Mouse (Mus musculus): ENCODE measurements around the gene Gm45521. TPM values are rescaled to one million over a fixed set of nuclear protein-coding genes. Genes with fewer than 3 reads are reported as not detected.

Gm45521 gene
- polyA plus RNA-seq, 1 experiment from 2014 or later = not detected

DNA sequence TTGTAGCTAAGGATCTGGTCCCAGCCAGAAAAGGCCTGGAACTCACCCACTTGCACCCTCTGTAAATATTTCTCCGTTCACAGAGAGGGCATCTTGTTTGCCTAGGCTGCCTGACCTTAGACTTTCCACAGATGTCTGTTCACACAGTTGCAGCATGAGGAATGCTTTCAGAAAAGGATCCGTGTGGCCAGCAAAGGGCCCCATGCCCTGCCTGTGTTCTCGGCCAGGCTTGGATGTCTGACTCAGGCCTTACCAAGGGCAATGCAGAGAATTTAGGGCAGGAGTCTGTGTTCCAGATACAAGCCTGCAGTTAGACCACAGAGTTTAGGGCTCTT lies 13.3 kb upstream of the Gm45521 start:
- no peak overlapping the region for H3K9ac ChIP-seq (ENCODE audit: low read depth, low read length)
- no peak overlapping the region for H3K4me3 ChIP-seq (ENCODE audit: low read depth, low read length)
- no peak overlapping the region for H3K27ac ChIP-seq (ENCODE audit: low read depth, low read length)
- WGBS = 79% methylated on average over 3 of the region's 3 CpGs
- ATAC-seq (ENCODE audit: low FRiP score) (no peak), DNase-seq (ENCODE audit: low spot score) (no peak)
- no peak overlapping the region for H3K4me2 ChIP-seq (replicated peaks; ENCODE audit: low read depth, low read length)
- no peaks in the 10 kb centered on the region for H3K4me1 ChIP-seq (replicated peaks; ENCODE audit: control insufficient read depth, insufficient read depth, low read length)
- H3K9me3 ChIP-seq (ENCODE audit: control insufficient read depth, low read length) = no peaks in the 10 kb centered on the region
- H3K36me3 ChIP-seq (ENCODE audit: control insufficient read depth, insufficient read depth, low read length) = no peaks in the 10 kb centered on the region
- no peaks in the 10 kb centered on the region for H3K27me3 ChIP-seq (ENCODE audit: control insufficient read depth, insufficient read depth, low read length)

DNA sequence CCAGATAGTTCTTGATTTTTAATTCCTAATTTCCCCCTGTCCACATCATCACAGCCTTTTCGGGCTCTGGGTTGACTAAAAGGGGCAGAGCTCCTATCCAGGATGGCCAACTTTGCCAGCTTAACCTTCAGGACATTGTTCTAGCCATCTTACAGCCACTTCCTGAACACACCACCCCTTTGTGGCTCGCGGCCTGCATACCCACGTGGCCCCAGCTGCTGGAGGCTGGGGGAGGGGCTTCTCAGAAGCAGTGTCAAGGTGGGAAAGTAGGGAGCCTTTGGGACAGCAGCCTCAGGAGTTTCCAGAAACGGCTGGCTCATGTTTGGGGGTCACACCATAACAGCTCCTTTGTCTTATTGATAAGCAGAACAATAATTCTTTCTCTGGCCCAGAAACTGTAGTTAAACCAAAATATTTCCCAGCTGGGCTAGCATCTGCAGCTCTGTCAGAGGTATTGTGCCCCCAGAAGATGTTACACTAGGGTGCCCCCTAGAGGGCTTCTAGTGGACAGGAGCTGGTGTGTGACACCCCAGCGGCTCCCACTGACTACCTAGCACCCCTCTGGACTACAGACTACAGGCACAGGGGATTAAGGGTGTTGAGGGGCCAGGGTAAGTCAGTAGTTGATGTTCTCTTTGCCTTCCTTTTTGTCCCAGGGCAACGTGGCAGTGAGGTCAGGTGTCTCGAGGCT lies 12.6 kb upstream of the Gm45521 start:
- Histone ChIP-seq H3K27me3 (ENCODE audit: control insufficient read depth, insufficient read depth, low read length) (no peaks in the 10 kb centered on the region), H3K4me1 (replicated peaks; ENCODE audit: control insufficient read depth, insufficient read depth, low read length) (no peaks in the 10 kb centered on the region), H3K4me2 (replicated peaks; ENCODE audit: low read depth, low read length) (no peak overlapping the region), H3K27ac (ENCODE audit: low read depth, low read length) (no peak overlapping the region), H3K9me3 (ENCODE audit: control insufficient read depth, low read length) (no peaks in the 10 kb centered on the region), H3K36me3 (ENCODE audit: control insufficient read depth, insufficient read depth, low read length) (no peaks in the 10 kb centered on the region), H3K9ac (ENCODE audit: low read depth, low read length) (no peak overlapping the region), H3K4me3 (ENCODE audit: low read depth, low read length) (no peak overlapping the region)
- ATAC-seq (ENCODE audit: low FRiP score) = 0 out of 2 replicates have a peak, but pooled peaks have one; percentile 33
- 67% methylated on average over 8 of the region's 8 CpGs for WGBS
- peak; percentile 23 for DNase-seq (ENCODE audit: low spot score)

DNA sequence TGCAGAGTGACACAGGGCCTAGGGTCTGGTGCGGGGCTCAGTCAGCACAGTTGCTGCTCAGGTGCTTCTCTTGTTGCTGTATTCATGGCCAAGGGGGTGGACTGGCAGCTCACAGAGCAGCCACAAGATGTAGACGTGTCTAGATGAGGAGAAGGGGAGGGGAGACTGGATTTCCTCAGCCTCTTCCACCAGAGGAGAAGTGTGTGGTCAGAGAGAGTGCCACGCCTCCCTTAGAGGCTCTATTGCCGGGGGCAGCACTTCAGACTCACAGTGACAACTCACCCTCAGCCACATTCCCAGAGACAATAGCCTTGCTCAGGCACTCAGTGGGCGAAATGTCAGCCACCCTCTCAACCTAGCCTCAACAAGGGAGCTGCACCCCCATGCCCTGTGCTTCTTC lies 11.8 kb upstream of the Gm45521 start:
- Histone ChIP-seq H3K27ac (ENCODE audit: low read depth, low read length) (no peak overlapping the region), H3K4me2 (replicated peaks; ENCODE audit: low read depth, low read length) (no peak overlapping the region), H3K36me3 (ENCODE audit: control insufficient read depth, insufficient read depth, low read length) (no peaks in the 10 kb centered on the region), H3K27me3 (ENCODE audit: control insufficient read depth, insufficient read depth, low read length) (no peaks in the 10 kb centered on the region), H3K4me1 (replicated peaks; ENCODE audit: control insufficient read depth, insufficient read depth, low read length) (no peaks in the 10 kb centered on the region), H3K9ac (ENCODE audit: low read depth, low read length) (no peak overlapping the region), H3K9me3 (ENCODE audit: control insufficient read depth, low read length) (no peaks in the 10 kb centered on the region), H3K4me3 (ENCODE audit: low read depth, low read length) (no peak overlapping the region)
- 81% methylated on average over 5 of the region's 5 CpGs for WGBS
- DNase-seq (ENCODE audit: low spot score) = no peak
- no peak for ATAC-seq (ENCODE audit: low FRiP score)

DNA sequence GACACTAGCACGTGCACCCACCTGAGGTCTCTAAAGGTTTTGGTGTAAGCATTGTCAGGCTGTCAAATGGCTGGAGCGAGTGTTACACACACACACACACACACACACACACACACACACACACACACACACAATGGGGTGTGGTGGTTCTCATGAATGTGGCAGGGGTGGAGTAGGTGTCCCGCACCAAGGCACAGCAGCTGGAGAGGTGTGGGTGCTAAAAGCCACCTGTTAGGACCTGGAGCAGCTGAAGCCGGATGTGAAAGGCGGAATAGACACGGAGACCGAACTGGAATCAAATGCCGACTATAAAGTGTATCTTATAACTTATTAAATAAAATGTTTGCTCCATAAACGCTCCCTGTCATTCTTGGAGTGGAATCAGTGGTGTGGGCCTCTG lies 5.9 kb upstream of the Gm45521 start:
- Histone ChIP-seq H3K4me3 (ENCODE audit: low read depth, low read length) (no peak overlapping the region), H3K4me1 (replicated peaks; ENCODE audit: control insufficient read depth, insufficient read depth, low read length) (no peaks in the 10 kb centered on the region), H3K9me3 (ENCODE audit: control insufficient read depth, low read length) (no peaks in the 10 kb centered on the region), H3K4me2 (replicated peaks; ENCODE audit: low read depth, low read length) (no peak overlapping the region), H3K36me3 (ENCODE audit: control insufficient read depth, insufficient read depth, low read length) (no peaks in the 10 kb centered on the region), H3K27me3 (ENCODE audit: control insufficient read depth, insufficient read depth, low read length) (no peaks in the 10 kb centered on the region), H3K9ac (ENCODE audit: low read depth, low read length) (no peak overlapping the region), H3K27ac (ENCODE audit: low read depth, low read length) (no peak overlapping the region)
- ATAC-seq (ENCODE audit: low FRiP score) (no peak), DNase-seq (ENCODE audit: low spot score) (no peak)
- WGBS = 97% methylated on average over 9 of the region's 9 CpGs

DNA sequence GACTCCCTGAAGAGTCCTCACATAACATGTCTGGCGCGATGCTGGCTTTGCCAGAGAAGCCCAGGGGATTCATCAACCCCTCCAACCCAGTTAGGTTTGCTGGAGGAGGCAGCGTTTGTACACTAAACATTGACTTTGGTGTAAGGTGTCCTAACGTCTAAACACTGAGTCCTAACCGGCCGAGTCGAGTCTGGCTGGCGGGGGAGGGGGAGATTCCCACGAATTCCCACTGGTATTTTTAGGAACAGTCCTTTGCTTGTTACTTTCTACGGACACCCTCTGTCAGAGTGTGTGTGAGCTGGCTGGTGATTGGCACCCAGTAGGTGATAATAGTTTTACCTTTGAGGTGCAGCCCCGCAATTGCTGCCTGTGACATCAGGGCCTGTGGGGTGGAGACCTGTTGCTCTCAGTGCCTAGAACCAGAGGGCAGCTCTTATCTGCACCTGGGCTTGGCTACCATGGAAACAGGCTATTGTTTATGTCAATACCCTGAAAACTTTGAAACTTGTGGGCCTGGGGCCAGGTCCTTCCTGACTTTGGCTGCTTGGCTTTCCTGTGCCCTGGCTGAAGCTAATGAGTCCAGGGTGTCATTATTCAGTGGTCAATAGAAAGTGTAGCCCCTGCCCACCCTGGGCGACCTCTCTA lies 4.4 kb upstream of the Gm45521 start:
- ATAC-seq (ENCODE audit: low FRiP score) = no peak
- Histone ChIP-seq H3K9ac (ENCODE audit: low read depth, low read length) (no peak overlapping the region), H3K27me3 (ENCODE audit: control insufficient read depth, insufficient read depth, low read length) (no peaks in the 10 kb centered on the region), H3K4me1 (replicated peaks; ENCODE audit: control insufficient read depth, insufficient read depth, low read length) (no peaks in the 10 kb centered on the region), H3K9me3 (ENCODE audit: control insufficient read depth, low read length) (no peaks in the 10 kb centered on the region), H3K4me2 (replicated peaks; ENCODE audit: low read depth, low read length) (no peak overlapping the region), H3K27ac (ENCODE audit: low read depth, low read length) (no peak overlapping the region), H3K4me3 (ENCODE audit: low read depth, low read length) (no peak overlapping the region), H3K36me3 (ENCODE audit: control insufficient read depth, insufficient read depth, low read length) (no peaks in the 10 kb centered on the region)
- DNase-seq (ENCODE audit: low spot score) = no peak
- 31% methylated on average over 12 of the region's 12 CpGs for whole genome bisulfite sequencing

DNA sequence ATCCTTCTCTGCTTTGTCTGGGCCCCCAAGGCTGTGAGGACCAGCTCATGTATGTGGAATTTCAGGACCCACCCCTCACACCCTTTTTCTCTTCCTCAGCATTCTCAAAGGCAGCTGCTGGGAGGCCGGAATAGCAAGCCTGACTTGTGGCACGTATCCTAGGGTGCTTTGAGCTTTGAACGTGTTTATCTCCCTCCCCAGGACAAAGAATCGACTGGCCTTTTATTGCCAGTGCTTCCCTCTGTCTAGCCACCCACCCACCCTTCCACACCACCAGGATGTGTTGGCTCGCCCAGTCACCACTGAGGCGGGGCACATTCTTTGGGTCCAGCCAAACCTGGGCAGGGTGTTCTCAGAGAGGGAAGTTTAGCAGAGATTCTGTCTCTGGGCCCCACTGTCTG lies 3.0 kb upstream of the Gm45521 start:
- 0 out of 2 replicates have a peak, but pooled peaks have one; percentile 41 for ATAC-seq (ENCODE audit: low FRiP score)
- Histone ChIP-seq H3K4me1 (replicated peaks; ENCODE audit: control insufficient read depth, insufficient read depth, low read length) (no peaks in the 10 kb centered on the region), H3K9ac (ENCODE audit: low read depth, low read length) (0 out of 2 replicates have a peak overlapping the region, but pooled peaks have one; percentile 15), H3K4me3 (ENCODE audit: low read depth, low read length) (no peak overlapping the region), H3K9me3 (ENCODE audit: control insufficient read depth, low read length) (no peaks in the 10 kb centered on the region), H3K36me3 (ENCODE audit: control insufficient read depth, insufficient read depth, low read length) (no peaks in the 10 kb centered on the region), H3K27me3 (ENCODE audit: control insufficient read depth, insufficient read depth, low read length) (no peaks in the 10 kb centered on the region), H3K27ac (ENCODE audit: low read depth, low read length) (no peak overlapping the region), H3K4me2 (replicated peaks; ENCODE audit: low read depth, low read length) (no peak overlapping the region)
- 38% methylated on average over 6 of the region's 6 CpGs for WGBS
- no peak for DNase-seq (ENCODE audit: low spot score)

DNA sequence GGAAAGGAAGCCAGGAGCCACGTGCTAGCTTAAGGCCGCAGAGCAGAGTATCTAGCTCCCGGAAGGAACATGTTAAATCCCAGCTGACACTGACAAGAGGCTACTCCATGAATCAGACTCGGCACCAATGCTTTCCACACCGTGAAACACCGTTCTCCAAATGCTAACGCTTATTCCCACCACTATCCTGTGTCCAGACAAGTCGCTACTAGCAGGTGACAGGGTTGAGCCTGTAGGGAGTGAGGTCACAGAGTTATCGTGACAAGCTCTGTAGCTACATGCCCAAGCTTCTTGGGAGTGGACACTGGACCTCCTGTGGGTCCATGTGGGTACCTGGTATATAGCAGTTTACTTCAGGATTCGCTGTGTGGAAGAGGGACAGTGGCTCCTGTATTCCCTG lies 661 bp upstream of the Gm45521 start:
- Histone ChIP-seq H3K9me3 (ENCODE audit: control insufficient read depth, low read length) (no peaks in the 10 kb centered on the region), H3K9ac (ENCODE audit: low read depth, low read length) (no peak overlapping the region), H3K27ac (ENCODE audit: low read depth, low read length) (no peak overlapping the region), H3K4me3 (ENCODE audit: low read depth, low read length) (no peak overlapping the region), H3K27me3 (ENCODE audit: control insufficient read depth, insufficient read depth, low read length) (no peaks in the 10 kb centered on the region), H3K4me1 (replicated peaks; ENCODE audit: control insufficient read depth, insufficient read depth, low read length) (no peaks in the 10 kb centered on the region), H3K36me3 (ENCODE audit: control insufficient read depth, insufficient read depth, low read length) (no peaks in the 10 kb centered on the region), H3K4me2 (replicated peaks; ENCODE audit: low read depth, low read length) (no peak overlapping the region)
- 87% methylated on average over 10 of the region's 10 CpGs for WGBS
- DNase-seq (ENCODE audit: low spot score) = no peak
- no peak for ATAC-seq (ENCODE audit: low FRiP score)

DNA sequence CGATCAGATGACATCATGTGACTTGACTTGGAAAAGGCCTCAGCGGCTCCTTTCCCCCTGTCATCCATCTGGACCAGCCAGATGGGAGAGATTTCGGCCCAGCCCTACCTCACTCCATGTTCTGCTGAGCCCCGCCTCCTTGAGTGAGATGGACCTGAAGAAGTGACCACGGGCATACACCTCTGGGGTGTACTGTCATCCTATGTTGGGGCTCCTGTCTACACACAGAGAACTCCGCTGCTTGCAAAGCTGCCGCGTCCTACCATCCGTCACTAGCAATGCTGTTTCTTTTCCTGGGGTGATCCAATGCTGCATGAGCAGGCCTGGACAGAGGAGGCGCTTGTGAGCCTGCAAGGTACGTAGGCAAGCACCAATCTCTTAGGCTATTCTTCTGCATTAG lies 3.5 kb downstream of the Gm45521 start:
- ATAC-seq (ENCODE audit: low FRiP score) (no peak), DNase-seq (ENCODE audit: low spot score) (peak; percentile 37)
- no peaks in the 10 kb centered on the region for H3K9me3 ChIP-seq (ENCODE audit: control insufficient read depth, low read length)
- H3K36me3 ChIP-seq (ENCODE audit: control insufficient read depth, insufficient read depth, low read length) = no peaks in the 10 kb centered on the region
- H3K4me2 ChIP-seq (replicated peaks; ENCODE audit: low read depth, low read length) = no peak overlapping the region
- H3K27me3 ChIP-seq (ENCODE audit: control insufficient read depth, insufficient read depth, low read length) = no peaks in the 10 kb centered on the region
- 46% methylated on average over 11 of the region's 11 CpGs for WGBS
- no peak overlapping the region for H3K9ac ChIP-seq (ENCODE audit: low read depth, low read length)
- no peak overlapping the region for H3K4me3 ChIP-seq (ENCODE audit: low read depth, low read length)
- H3K27ac ChIP-seq (ENCODE audit: low read depth, low read length) = no peak overlapping the region
- H3K4me1 ChIP-seq (replicated peaks; ENCODE audit: control insufficient read depth, insufficient read depth, low read length) = no peaks in the 10 kb centered on the region

DNA sequence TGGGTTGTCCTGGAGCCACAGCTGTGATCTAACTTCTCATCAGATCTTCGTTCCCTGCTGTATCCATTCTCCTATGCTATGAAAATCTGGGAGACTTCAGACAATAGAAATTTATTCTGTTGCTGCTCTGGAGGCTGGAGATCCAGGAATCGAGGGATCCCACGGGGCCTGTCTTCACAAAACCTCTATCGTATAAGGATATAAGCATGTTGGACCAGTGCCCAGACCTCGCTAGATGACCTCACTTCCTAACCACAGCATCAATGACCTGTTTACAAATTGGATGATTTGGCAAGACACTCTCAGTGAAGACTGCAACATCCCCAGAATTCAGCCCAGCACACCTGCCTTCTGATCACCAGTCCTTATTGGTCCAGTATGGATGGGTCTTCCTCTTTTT lies 4.6 kb downstream of the Gm45521 start:
- no peaks in the 10 kb centered on the region for H3K36me3 ChIP-seq (ENCODE audit: control insufficient read depth, insufficient read depth, low read length)
- no peaks in the 10 kb centered on the region for H3K4me1 ChIP-seq (replicated peaks; ENCODE audit: control insufficient read depth, insufficient read depth, low read length)
- H3K9ac ChIP-seq (ENCODE audit: low read depth, low read length) = no peak overlapping the region
- H3K27ac ChIP-seq (ENCODE audit: low read depth, low read length) = no peak overlapping the region
- ATAC-seq (ENCODE audit: low FRiP score) (no peak), DNase-seq (ENCODE audit: low spot score) (no peak)
- no peak overlapping the region for H3K4me3 ChIP-seq (ENCODE audit: low read depth, low read length)
- no peak overlapping the region for H3K4me2 ChIP-seq (replicated peaks; ENCODE audit: low read depth, low read length)
- no peaks in the 10 kb centered on the region for H3K9me3 ChIP-seq (ENCODE audit: control insufficient read depth, low read length)
- WGBS = 82% methylated on average over 5 of the region's 5 CpGs
- H3K27me3 ChIP-seq (ENCODE audit: control insufficient read depth, insufficient read depth, low read length) = no peaks in the 10 kb centered on the region
